Mouse (Mus musculus): ENCODE results near the gene Ptpn14.

Gene Ptpn14

GRCm38 (mm10) chr1:189717546-189717945 is 10.5 kb upstream of the Ptpn14 start:
- DNase-seq (ENCODE audit: low read depth, low spot score): no peak

- no peak for DNase-seq (ENCODE audit: low read depth, low spot score)
These were observed 9.5 kb upstream of the Ptpn14 start for GRCm38 (mm10) chr1:189718600-189718999.

- no peak for DNase-seq (ENCODE audit: low read depth, low spot score)
These were observed 1.9 kb upstream of the Ptpn14 start for GRCm38 (mm10) chr1:189726121-189726520.

- no peak for DNase-seq (ENCODE audit: low read depth, low spot score)
These were observed 653 bp upstream of the Ptpn14 start for GRCm38 (mm10) chr1:189727346-189727883.

- no peak for DNase-seq (ENCODE audit: low read depth, low spot score)
These were observed 682 bp downstream of the Ptpn14 start for GRCm38 (mm10) chr1:189728784-189729115.

- no peak for DNase-seq (ENCODE audit: low read depth, low spot score)
These were observed 1.2 kb downstream of the Ptpn14 start for GRCm38 (mm10) chr1:189729141-189729815.

GRCm38 (mm10) chr1:189731697-189732096 is 3.6 kb downstream of the Ptpn14 start:
- no peak for DNase-seq (ENCODE audit: low read depth, low spot score)

GRCm38 (mm10) chr1:189732156-189732555 is 4.1 kb downstream of the Ptpn14 start:
- DNase-seq (ENCODE audit: low read depth, low spot score): no peak

GRCm38 (mm10) chr1:189740075-189740474 is 12.0 kb downstream of the Ptpn14 start:
- DNase-seq (ENCODE audit: low read depth, low spot score): no peak

- DNase-seq (ENCODE audit: low read depth, low spot score): no peak
These were observed 14.0 kb downstream of the Ptpn14 start for GRCm38 (mm10) chr1:189742041-189742440.

- DNase-seq (ENCODE audit: low read depth, low spot score): no peak
These were observed 15.1 kb downstream of the Ptpn14 start for GRCm38 (mm10) chr1:189743136-189743535.

- no peak for DNase-seq (ENCODE audit: low read depth, low spot score)
These were observed 17.0 kb downstream of the Ptpn14 start for GRCm38 (mm10) chr1:189744914-189745710.

- no peak for DNase-seq (ENCODE audit: low read depth, low spot score)
These were observed 18.5 kb downstream of the Ptpn14 start for GRCm38 (mm10) chr1:189746520-189746919.

- no peak for DNase-seq (ENCODE audit: low read depth, low spot score)
These were observed 21.7 kb downstream of the Ptpn14 start for GRCm38 (mm10) chr1:189749789-189750188.

- no peak for DNase-seq (ENCODE audit: low read depth, low spot score)
These were observed 22.2 kb downstream of the Ptpn14 start for GRCm38 (mm10) chr1:189750233-189750632.

GRCm38 (mm10) chr1:189752245-189752644 is 24.2 kb downstream of the Ptpn14 start:
- DNase-seq (ENCODE audit: low read depth, low spot score): no peak

- no peak for DNase-seq (ENCODE audit: low read depth, low spot score)
These were observed 27.0 kb downstream of the Ptpn14 start for GRCm38 (mm10) chr1:189755072-189755471.

- DNase-seq (ENCODE audit: low read depth, low spot score): no peak
These were observed 28.4 kb downstream of the Ptpn14 start for GRCm38 (mm10) chr1:189756306-189757053.

- no peak for DNase-seq (ENCODE audit: low read depth, low spot score)
These were observed 29.0 kb downstream of the Ptpn14 start for GRCm38 (mm10) chr1:189757054-189757408.

- DNase-seq (ENCODE audit: low read depth, low spot score): no peak
These were observed 33.5 kb downstream of the Ptpn14 start for GRCm38 (mm10) chr1:189761581-189762021.

GRCm38 (mm10) chr1:189764258-189764657 is 36.2 kb downstream of the Ptpn14 start:
- DNase-seq (ENCODE audit: low read depth, low spot score): no peak

GRCm38 (mm10) chr1:189767164-189767563 is 39.1 kb downstream of the Ptpn14 start:
- DNase-seq (ENCODE audit: low read depth, low spot score): no peak

Measured in CD4-positive, CD25-positive, alpha-beta regulatory T cell, adult 2 months (primary cell).